Mouse (Mus musculus): ENCODE results near the gene Klf16.
"Not testable (repeated sequence)": the region's sequence is repeated elsewhere in the genome, so short reads cannot be mapped to it uniquely, and the experiment has no call there.

Gene Klf16

DNA sequence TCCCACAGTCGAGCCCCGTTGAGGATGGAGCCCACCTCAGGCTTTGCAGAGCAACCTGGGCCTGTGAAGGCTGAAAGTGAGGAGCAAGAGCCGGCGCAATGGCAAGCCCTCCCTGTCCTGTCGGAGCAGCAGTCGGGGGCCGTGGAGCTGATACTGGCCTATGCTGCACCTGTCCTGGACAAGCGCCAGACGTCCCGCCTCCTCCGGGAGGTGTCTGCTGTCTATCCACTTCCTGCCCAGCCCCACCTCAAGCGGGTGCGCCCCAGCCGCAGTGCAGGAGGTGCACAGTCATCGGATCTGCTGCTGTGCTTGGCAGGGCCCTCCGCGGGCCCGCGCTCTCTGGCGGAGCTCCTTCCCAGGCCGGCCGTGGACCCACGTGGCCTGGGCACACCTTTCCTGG is 29.2 kb upstream of the Klf16 start:
- no peak for DNase-seq (ENCODE audit: low spot score in 2 of 2)

DNA sequence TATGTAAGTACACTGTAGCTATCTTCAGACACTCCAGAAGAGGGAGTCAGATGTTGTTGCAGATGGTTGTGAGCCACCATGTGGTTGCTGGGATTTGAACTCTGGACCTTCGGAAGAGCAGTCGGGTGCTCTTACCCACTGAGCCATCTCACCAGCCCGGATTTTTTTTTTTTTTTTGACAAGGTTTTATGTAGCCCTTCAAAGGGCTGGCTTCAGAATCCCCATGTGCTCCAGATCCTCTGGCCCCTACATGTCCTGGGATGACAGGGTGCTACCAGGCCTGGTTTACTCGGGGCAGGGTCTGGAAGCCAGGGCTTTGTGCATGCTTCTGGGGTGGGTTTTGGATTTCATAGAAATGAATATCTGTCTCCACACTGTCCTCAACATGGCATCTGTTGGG is 28.6 kb upstream of the Klf16 start, which contains the start of gene Gm49322:
Gm49322 (plus strand) TSS at position 301 of the 400 bp plus-strand sequence.
- not testable (repeated sequence) for DNase-seq (ENCODE audit: low spot score in 2 of 2)

DNA sequence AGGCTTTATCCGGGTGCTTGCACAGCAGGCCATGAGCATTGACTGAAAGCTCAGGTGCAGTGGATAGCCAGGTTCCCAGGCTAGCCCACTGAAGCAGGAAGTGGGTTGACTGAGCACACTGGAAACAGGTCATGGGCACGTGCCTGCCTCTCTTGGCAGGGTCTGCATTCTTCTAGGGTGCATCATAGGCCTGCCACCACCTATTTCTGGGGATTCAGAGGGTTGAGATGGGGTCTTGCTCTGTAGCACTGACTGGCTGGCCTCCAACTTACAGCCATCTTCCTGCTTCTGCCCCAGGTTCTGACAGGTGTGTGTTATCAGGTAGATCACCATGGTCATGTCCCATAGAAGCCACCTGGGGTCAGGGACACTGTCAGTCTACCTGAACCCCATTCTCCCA is 27.9 kb upstream of the Klf16 start:
- DNase-seq (ENCODE audit: low spot score in 2 of 2): no peak

DNA sequence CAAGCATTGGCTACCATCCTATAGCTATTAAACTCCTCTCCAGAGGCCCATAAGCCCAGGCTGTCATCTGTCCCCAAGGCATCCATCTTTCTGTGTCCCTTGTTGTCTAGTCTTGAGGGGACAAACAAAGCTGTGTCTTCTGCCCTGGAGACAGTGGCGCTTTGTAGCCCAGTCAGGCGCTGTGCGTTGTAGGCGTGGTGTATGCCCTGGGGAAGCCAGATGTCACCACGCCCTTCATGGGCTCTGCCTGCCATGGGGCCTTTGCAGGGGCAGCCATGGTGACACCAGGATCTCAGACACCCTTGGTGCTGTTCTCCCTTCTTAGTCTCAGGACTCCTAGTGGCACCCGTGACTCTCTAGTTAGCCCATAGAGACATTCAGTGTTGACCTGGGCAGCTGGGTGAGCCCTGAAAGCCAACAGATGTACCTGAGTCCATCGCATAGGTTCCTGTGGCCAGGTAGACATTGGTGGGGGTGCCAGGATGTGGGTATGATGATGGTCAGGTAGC is 26.9 kb upstream of the Klf16 start:
- DNase-seq (ENCODE audit: low spot score in 2 of 2): no peak

DNA sequence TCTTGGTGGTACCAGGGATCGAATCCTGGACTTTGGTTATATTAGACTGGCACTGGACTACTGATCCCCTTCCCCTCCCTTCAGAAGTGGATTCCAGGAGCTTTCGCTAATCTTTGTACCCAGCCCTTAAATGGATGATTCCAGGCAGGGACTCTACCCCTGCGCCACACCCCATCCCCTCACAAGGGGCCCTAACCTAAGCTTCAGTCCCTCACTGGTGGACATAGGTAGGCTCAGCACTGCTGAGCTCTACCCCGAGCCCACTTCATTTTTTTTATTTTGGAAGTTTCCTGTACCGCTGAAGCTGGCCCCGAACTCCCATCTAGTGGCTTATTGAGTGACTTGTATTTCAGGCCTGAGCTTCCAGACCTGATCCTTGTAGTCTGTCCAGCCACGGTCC is 26.2 kb upstream of the Klf16 start:
- DNase-seq (ENCODE audit: low spot score in 2 of 2): no peak

DNA sequence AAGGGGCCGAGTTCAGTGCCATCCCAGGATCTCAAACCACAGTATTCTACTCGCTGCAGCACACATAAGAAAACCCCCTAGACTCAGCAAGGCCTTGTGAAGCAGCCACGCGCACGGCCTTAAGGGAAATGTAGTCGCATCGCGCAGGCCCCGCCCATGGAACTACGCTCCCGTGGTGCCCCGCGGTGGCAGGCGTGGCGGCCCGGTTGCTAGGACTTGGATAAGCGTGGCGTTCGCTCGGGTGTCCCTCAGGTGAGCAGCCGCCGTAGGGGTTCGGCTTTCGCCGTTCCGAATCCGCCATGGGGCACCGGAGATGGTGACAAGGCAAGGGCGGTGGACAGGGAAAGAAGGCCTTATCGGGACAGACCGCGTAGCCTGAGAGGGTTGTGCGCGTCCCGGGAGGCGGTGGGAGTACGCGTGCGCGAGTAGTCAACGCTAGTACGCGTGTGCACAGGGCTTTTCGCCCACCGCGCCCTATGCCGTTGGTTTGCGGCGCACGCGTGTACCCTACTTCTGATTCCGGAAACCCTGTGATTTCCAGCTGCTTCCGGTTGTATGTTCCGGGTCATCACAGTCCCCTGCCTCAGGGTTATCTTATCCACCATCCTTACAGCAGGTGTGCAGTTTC is 25.7 kb upstream of the Klf16 start, which contains the start of the genes Scamp4 and Adat3:
Scamp4 (plus strand) TSS at position 175 of the 628 bp plus-strand sequence.
Adat3 (plus strand) TSS at position 183 of the 628 bp plus-strand sequence.
- peak; percentile 92 to 97 for DNase-seq (ENCODE audit: low spot score in 2 of 2)

DNA sequence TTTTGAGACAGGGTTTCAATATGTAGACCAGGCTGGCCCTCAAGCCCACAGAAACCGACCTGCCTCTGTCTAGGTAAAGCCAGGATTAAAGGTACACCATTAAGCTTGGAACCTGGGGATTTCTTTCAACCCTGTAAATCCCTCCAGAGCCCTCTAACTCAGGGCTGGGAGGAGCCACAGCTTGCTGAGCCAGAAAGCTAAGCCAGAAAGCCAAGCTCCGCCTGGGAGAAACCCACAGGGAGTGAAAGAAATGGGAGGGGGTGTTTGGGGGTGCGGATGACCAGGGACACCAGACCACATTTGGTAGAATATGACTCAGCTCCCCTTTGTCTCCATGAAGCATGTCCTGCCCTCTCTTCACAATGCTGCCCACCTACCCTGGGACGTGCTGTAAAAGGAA is 19.2 kb upstream of the Klf16 start:
- DNase-seq (ENCODE audit: low spot score in 2 of 2): no peak

DNA sequence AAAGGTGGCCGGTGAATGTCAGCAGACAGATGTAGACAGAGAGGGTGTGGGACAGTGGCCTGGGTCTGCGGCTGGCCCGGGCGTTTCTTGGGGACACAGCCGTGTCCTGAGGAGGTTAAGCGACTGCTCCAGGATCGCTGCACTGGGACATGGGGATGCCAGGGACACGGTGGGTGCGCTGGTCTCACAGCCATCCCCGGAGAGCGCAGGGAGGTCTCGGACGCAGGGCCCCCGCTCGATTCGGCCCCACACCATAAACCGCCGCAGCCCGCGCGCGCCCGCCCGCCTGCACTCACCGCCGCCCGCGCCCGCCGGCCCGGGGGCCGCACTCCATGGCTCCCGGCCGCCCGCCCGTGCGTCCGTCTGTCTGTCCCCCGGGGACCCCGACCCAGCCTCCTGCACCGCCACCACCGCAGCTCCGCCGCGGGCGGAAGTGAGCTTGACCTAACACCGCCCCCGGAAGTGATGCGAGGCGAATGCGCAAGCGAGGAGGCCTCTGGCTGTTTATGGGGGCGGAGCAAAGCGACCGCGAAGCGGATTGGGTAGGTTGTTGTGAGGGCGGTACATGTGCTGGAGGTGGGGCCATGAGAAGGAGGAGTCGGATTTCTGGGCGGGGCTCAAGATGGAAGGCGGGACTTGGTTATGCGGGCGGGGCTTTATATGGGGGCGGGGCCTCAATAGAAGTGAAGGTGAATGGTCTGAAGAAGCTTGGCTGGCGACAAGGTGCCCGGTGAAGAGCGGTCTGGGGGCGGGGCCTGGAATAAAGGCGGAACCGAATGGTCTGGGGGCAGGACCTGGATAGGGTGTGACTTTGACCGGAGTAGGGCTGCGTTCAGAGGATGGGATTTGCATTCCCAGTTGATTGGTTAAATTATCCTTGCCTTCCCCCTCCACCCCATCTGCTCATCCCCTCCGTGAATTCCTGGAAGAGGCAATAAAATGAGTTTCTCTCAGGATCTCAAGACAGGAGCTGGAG is 13.0 kb upstream of the Klf16 start, which contains the start of gene Abhd17a:
Abhd17a (minus strand) TSS at position 463 of the 976 bp plus-strand sequence.
- DNase-seq (ENCODE audit: low spot score in 2 of 2): peak; percentile 82 to 96

DNA sequence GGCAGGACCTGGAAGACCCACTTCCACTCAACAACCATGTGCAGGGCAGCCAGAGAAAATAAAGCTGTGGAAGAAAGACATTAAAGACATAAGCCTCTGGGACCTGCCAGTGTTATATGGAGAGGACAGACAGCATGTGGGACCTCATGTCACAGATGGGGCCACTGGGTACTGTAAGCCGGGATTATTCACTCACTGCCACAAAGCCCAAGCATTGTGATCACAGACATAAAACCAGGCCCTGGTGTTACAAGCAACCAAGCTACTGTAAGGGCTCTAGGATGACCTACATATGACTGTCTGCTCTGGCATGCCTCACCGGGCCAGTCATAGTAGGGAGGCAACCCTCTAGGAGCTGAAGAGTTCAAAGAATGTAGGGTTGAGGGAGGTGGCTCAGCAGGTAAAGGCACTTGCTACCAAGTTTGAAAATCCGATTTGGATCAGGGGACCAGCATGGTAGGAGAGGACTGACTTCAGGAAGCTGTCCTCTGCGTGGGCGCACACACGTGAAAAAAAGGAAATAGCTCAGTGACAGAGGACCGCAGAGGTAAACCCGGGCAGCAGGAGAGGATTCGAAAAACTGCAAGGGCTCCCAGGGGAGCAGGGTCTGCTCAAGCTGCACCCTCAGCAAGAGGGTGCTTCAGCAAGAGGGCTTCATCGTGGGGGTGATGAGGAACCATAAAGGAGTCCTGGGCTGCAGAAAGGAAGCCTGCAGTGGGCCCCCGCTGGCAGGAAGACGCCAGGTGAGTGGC is 12.2 kb upstream of the Klf16 start:
- DNase-seq (ENCODE audit: low spot score in 2 of 2): no peak

DNA sequence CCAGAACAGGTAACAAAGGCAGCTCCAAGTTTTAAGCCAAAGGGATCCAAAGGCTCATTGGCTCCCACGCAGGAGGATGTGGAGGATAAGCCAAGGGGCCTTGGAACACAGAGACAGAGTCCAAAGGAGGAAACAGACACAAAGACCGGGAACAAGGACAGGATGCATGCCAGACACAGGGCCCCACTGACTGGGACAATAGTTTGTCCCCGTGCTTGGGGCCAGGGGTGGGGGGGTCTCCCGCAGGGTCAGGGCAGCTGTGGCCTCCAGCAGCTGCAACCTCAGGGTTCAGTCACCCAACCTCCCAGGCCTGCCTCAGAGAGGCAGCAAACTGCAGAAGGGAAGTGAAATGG is 10.2 kb upstream of the Klf16 start:
- no peak for DNase-seq (ENCODE audit: low spot score in 2 of 2)

DNA sequence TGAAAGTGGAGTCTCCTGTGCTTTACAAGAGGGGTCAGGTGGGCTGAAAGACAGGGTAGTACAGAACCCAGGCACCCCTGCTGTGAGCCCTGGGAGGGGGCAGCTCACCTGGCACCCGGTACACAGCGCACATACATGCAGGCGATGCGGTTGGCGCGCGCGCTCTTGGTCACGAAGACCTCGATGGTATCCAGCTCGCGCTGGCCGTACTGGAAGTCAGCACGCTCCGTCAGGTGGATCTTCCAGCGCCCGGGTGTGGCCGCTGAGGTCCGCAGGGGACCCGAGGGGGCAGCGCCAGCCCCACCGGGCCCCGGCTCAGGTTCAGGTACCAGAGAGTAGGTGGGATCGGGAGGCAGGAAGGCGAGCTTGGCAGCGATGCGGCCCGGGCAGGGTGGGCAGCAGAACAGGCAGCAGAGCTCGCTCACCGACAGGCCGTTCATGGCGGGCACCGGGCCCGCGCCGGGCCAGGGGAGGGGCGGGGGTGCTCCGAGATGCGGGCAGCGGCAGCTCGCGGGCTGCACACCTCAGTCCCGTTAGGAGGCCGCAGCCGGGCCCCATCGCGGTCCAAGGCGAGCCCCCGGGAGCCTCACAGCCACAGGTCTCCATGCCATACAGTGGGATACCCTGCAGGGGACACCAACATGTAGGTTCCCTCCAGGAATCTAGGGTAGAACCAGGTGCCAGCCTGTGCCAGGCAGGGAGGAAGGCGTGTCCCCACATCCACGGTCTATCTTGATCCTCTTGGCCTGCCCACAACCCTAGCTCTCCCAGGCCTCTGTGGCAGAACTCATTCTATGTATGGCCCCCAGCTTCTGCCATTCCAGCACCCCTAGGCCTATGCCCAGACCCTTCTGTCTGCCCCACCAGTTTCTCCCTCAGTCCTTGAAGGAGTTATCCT is 9.5 kb upstream of the Klf16 start:
- no peak for DNase-seq (ENCODE audit: low spot score in 2 of 2)

DNA sequence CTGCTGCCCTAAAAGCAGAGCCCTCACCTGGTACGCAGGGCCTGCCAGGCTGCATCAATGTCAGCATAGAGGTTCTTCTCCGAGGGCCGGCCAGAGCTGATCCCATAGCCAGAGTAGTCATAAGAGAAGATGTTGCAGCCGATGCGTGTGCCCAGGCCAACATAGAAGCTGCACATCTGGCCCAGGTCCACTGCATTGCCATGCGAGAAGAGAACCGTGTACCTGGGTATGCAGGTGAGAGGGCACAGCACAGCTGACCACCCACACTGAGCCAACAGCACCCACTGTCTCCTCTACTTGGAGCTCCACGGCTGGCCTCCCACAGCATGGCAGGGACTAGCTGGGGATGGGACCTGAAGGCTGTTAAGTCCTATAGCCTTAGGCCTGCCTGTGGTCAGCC is 8.5 kb upstream of the Klf16 start:
- no peak for DNase-seq (ENCODE audit: low spot score in 2 of 2)

DNA sequence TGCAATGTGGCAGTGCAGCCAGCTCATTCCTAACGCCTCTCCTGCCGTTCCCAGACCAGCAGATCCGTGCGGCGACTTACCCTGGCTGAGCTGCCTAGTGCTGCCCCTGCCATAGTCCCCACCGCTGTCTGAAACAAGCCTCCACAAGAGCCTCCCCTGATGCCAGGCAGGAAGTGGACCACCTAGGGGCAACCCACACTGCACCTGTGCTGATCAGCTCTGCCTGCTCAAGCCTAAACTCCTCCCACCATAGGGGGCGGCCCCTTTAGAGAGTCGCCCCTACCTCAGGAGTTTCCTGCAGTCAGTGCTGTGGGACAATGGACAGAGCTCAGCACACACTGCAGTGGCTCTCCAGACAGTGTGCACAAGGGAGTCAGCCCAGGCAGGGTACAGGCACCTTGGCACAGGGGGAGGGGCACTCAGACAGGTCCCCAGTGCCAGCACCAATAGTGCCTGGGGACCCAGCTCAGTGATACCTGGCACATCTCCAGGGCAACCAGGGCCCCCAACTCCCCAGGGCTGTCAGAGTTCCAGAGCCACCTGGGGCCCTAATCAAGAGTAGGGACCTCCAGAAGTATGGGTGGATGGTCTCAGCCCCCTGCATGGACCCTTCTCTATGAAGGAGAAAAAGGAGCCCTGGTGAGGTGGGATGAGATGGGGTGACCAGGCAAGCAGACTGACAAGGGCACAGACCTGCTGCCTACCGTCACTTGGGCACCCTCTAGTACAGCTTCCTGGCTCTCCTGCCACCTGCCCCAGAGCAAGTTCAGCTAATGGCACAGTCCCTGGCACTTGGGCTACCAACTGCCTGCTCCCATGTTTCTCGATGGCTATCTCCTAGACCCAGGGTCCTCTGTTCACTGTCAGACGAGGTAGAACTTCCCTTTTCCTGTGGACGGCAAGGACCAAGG is 7.8 kb upstream of the Klf16 start:
- no peak for DNase-seq (ENCODE audit: low spot score in 2 of 2)

DNA sequence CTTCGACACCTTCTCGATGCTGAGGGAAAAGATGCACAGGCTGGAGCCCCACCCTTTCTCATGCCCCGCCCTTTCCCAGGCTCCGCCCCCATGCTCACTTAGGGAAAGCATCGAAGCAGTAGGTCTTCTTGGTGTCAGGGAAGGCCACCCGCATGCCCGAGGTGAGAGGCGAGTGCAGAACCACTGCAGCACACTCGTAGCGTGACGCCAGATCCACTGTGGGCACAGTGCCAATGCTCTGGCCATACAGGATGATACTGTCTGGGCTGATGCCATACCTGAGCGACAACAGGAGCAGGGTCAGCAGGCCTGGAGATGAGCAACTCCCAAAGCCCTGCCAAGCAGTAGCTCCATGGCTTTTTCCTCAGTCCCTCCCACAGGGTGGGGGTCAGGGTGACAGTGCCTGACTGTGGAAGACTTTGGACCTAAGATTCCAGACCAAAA is 6.9 kb upstream of the Klf16 start:
- DNase-seq (ENCODE audit: low spot score in 2 of 2): no peak

DNA sequence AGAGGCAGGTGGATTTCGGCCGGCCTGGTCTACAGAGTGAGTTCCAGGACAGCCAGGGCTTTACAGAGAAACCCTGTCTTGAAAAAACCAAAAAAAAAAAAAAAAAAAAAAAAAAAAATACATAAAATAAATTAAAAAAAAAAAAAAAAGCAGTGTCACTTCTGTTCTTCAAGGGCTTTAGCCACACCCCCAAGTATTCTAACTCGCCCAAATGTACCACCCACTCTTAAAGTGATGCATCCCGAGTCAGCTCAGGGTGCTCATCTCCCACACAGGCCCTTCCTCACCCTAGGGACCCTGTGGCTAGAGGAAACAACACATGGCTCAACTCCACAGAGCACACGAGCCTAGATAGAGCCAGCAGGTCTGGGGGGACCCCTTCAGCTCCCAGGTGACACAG is 5.9 kb upstream of the Klf16 start:
- no peak for DNase-seq (ENCODE audit: low spot score in 2 of 2)

DNA sequence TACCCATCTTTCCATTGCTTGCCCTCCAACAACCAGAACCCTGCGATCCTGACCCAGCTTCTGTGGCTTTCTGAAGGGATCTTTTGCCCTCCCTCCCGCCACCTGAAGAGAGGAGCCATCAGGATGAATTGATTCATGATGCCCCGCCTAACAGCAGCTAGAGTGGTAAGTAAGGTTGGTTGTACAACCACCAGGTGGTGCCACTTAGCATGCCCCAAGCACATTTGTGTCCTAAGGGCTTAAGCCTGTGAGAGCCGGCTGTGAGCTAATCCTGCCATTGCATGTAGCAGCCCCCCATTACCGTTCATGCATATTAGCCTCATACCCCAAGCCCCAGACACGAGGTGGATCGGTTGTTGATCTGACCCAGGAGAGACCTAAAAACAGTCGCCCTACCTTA is 1.8 kb upstream of the Klf16 start:
- DNase-seq (ENCODE audit: low spot score in 2 of 2): no peak

DNA sequence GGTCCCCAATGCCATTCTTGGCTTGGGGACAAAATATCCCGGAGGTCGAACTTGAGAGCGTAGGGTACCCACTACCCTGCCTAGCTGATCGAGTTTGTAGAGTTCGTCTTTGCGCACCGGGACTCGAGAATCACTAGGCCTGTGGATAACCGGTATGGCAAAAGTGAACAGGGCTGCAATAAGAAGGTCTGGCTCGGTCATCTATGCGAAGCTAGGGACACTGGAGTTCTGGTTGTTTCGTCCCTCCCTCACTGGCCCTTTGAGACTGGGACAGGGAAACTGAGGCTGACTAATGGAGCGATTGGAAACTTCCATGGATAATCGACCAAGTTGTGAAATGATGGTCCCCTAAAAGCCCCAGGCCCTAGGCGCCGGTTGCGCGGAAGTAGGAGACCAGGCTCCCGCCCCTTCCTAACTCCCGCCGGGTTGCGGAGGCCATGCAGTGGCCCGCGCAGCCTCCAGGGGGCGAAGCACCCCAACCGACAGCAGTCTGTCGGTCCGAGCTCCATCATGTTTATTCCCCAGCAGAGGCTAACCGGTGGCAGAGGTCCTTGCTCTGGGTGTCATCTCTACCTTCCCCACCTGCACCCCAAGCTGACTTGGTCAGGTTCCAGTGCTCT is 1.1 kb upstream of the Klf16 start:
- DNase-seq (ENCODE audit: low spot score in 2 of 2): peak in 1 of 2 experiments; percentile 77

DNA sequence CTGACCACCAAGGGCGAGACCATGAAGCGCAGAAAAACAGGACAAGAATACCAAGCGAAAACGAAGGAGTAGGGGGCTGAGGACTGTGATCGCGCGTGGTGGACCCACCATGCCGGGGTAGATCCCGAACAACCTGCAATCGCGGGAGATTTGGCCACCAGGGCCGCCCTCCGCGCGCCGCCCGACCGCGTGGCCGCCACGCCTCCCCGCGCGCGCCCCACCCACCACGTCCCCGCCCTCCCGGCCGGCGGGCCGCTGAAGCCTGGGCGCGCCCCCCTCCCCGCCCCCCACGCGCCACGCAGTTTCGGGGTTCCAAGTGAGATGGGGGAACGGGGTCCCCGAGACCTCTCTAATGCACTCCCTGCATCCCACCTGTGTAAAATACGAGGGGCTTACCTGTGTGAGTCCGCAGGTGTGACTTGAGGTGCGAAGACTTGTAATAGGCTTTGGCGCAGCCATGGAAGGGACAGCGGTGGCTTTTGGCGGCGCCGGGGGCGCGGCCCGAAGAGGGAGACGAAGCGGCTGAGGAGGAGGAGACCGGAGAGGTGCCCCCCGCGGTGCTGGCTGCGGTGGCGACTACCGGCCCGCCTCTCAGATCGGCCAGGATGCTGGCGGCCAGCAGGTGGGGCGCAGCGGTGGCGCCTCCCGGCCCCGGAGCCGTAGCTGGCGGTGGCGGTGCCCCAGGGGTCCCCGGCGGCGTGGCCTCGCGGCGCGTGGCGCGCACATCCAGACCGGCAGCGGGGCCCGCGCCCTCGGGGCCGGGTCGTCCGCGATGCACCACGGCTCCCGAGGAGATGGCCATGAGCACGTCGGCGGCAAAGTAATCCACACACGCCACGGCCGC is 548 bp downstream of the Klf16 start:
- peak in 1 of 2 experiments; percentile 58 for DNase-seq (ENCODE audit: low spot score in 2 of 2)
